12 mouse cellular contexts compared by ENCODE assay signal in the genomic region with DNA sequence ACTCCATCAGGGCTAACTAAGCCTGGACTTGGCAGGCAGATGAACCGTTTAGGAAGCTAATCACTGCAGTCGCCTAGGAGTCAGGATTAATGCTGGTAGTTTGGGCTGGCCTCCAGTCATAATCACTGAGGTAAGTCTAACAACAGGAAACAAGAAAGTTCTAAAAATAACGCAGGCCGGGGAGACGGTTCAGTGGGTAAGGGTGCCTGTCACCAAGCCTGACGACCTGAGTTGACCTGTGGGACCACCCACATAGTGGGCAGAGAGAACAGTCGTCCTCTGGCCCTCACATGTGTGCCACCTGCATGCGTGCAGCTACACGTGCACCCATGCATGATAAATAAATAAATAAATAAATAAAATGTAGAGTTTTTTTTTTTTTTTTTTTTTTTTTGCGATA. TPM values are rescaled to one million over a fixed set of nuclear protein-coding genes. Genes with fewer than 3 reads are reported as not detected.
DNase-seq lines count a peak whose midpoint lies in the region; ATAC-seq lines count a peak whose summit lies in the region.
"Had no signal": no experiment of that assay in that cellular context is flagged by ENCODE, and none has a peak within 500 bp of the region (broad histone marks: within the 10 kb centered on the region; RNA-seq: fewer than 3 reads in every experiment).

No protein-coding gene starts in this region.

- DNase-seq in cerebellum, postnatal 10 days: peak; percentile 45
- DNase-seq in cerebellum, adult 9-10 months: no peak
- DNase-seq in kidney, adult 11 months: peak; percentile 44
- DNase-seq in kidney, postnatal 10 days: no peak
- DNase-seq in embryo, embryonic 11 days: peak; percentile 43
- peak; percentile 50 for DNase-seq in mesoderm, embryonic 11.5 days (ENCODE audit: low read depth, low spot score)
- no peak for DNase-seq in MN1 (ENCODE audit: low spot score)
- DNase-seq: gastrocnemius, postnatal 36 days; right cerebral cortex, postnatal 14 days had no signal

- ATAC-seq in megakaryocyte, adult 5-6 weeks (ENCODE audit: poor library complexity, severe bottlenecking): no peak

RNA-seq across cellular contexts. Expression of a gene that starts 13.4 kb away (rescaled TPM):
- total RNA-seq in megakaryocyte, adult 5-6 weeks (2015): not detected in 2 replicates
- not detected in 2 replicates for total RNA-seq in megakaryocyte, adult 5-6 weeks (2017)
- total RNA-seq: G1E; liver, adult 2 months had no signal

RNA-seq across cellular contexts. Expression of a gene that starts 24.6 kb away (rescaled TPM):
- total RNA-seq in megakaryocyte, adult 5-6 weeks (2015): 0.16 and 0.27 TPM in 2 replicates
- total RNA-seq in megakaryocyte, adult 5-6 weeks (2017): 0.11 and 0.69 TPM in 2 replicates
- total RNA-seq: G1E had no signal

RNA-seq across cellular contexts. Expression of a gene that starts 55.1 kb away (rescaled TPM):
- total RNA-seq in megakaryocyte, adult 5-6 weeks (2015): not detected in 2 replicates
- not detected in 2 replicates for total RNA-seq in megakaryocyte, adult 5-6 weeks (2017)
- total RNA-seq: liver, adult 2 months had no signal

RNA-seq across cellular contexts. Expression of a gene that starts 58.1 kb away (rescaled TPM):
- not detected in 2 replicates for total RNA-seq in megakaryocyte, adult 5-6 weeks (2015)
- not detected in 2 replicates for total RNA-seq in megakaryocyte, adult 5-6 weeks (2017)
- total RNA-seq: gastrocnemius, postnatal 36 days; liver, adult 2 months had no signal

Comparison
In these comparisons a context has a peak if more than half of its experiments do, and no peak if none do; other contexts are left out.
1. DNase-seq: peak in cerebellum, postnatal 10 days (2 of 2), kidney, adult 11 months (single experiment), embryo, embryonic 11 days (single experiment) and mesoderm, embryonic 11.5 days (single experiment); none in cerebellum, adult 9-10 months (single experiment), kidney, postnatal 10 days (single experiment) and MN1 (single experiment).